Mouse (Mus musculus): ENCODE results near the gene Tead2.

DNA sequence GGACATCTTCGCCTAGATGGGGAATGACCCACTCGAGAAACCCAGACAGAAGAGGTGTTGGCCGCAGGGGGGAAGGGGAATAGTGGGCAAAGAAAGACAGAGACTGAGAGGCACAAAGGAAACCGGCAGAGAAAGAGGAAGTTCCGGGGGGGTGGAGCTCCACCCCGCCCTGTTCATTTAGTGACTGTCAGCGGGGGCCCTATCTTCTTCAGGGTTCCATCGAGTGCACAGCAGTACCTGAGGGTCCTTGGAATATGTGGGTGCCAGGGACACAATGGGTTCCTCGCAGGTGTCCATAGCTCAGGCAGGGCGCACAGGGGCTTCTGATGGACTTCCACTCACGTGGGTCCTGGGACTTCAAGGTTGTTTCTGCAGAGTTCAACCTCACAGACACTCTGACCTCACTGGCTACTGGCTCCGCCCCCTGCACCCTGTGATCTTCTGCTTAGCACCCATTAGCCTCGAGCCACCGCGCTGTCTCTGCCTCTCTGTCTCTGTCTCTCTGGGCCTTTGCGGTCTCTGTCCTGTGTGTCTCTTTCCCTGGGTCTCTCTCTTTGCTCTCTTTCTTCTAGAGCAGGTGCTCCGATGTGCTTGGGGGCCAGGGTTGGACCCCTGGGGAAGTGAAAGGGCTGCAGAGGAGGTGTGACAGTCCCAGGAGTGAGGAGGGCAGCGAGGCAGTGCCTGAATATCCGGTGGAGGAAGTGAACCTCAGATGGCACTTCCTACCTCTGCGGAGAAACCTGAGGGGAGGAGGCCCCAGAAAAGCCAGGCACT lies 23.4 kb downstream of the Tead2 start, which contains the start of gene Cd37:
- TF ChIP-seq CTCF (IDR thresholded peaks at IDR 0.05; ENCODE audit: extremely low read depth, insufficient read length, insufficient replicate concordance, low read depth, low read length) (no peak), POLR2A (IDR thresholded peaks at IDR 0.05; ENCODE audit: low read depth, low read length) (no peak; the same call in 1 of the 2 replicates)

All from small intestine, adult 2 months (tissue).